Mouse (Mus musculus) small intestine, adult 2 months (tissue): ENCODE results near the gene Samsn1. TPM values are rescaled to one million over a fixed set of nuclear protein-coding genes. Genes with fewer than 3 reads are reported as not detected.

ENCODE experiments used
- H3K27ac ChIP-seq: fragments of 200-500 bp; 2 replicates; pipeline ENCODE4 v1.5.1; 2012; ENCODE audit warnings: low read depth, low read length, control low read depth, inconsistent platforms; ENCODE audit not compliant: insufficient read depth
- H3K27me3 ChIP-seq: fragments of 200-500 bp; 2 replicates; pipeline ENCODE4 v1.6.1; 2012; ENCODE audit warnings: mild to moderate bottlenecking, moderate library complexity, low read length, inconsistent platforms; ENCODE audit not compliant: control insufficient read depth, insufficient read depth
- H3K36me3 ChIP-seq: fragments of 200-500 bp; 2 replicates; pipeline ENCODE4 v1.6.1; 2012; ENCODE audit warnings: mild to moderate bottlenecking, low read length, control low read depth, inconsistent platforms; ENCODE audit not compliant: control insufficient read depth, insufficient read depth
- H3K4me1 ChIP-seq: fragments of 200-500 bp; 2 replicates; pipeline ENCODE4 v1.6.1; 2012; ENCODE audit warnings: low read length, inconsistent platforms, mixed read lengths; ENCODE audit not compliant: control insufficient read depth, insufficient read depth, insufficient read length
- H3K4me3 ChIP-seq: fragments of 200-500 bp; 2 replicates; pipeline ENCODE4 v1.5.1; 2012; ENCODE audit warnings: low read depth, mild to moderate bottlenecking, control low read depth, inconsistent platforms, low read length, moderate library complexity
- CTCF ChIP-seq: fragments of 200-500 bp; IDR thresholded peaks from 2 replicates; pipeline ENCODE4 v1.5.1; 2012; ENCODE audit warnings: low read depth, mild to moderate bottlenecking, control low read depth, inconsistent platforms, low read length, moderate library complexity, mixed read lengths; ENCODE audit not compliant: insufficient replicate concordance, insufficient read length; ENCODE audit errors: extremely low read depth
- POLR2A ChIP-seq: fragments of 200-500 bp; IDR thresholded peaks from 2 replicates; pipeline ENCODE4 v1.6.1; 2012; ENCODE audit warnings: low read depth, mild to moderate bottlenecking, control low read depth, inconsistent platforms, low read length, moderate library complexity
- WGBS: fragments of 180-500 bp; shearing (Covaris S2); methylation state at CpG from one replicate; pipeline ENCODE4 v1.1.7; 2018; 5-methylcytosine and 5-hydroxymethylcytosine counted together
- polyA plus RNA-seq: library from polyadenylated mRNA; depleted of rRNA; stranded (reverse); fragments of >200 nt; gene quantifications from 2 replicates; pipeline ENCODE4 v1.2.3, GENCODE M21; 2012; rRNA removed

The Samsn1 gene
- 0.56 and 0.89 TPM in 2 replicates for polyA plus RNA-seq

- Histone ChIP-seq H3K36me3 (no peaks in the 10 kb centered on the region), H3K27ac (no peak within 1 kb of the TSS), H3K4me3 (no peak within 1 kb of the TSS), H3K27me3 (no peaks in the 10 kb centered on the region), H3K4me1 (no peaks in the 10 kb centered on the region)
- 40% methylated on average over 7 of the region's 7 CpGs for WGBS
- TF ChIP-seq POLR2A (no peak), CTCF (no peak)
Measured at GRCm38 (mm10) chr16:76022181-76022580, at the start of gene Samsn1. Samsn1 (minus strand) TSS chr16:76022281.

DNA sequence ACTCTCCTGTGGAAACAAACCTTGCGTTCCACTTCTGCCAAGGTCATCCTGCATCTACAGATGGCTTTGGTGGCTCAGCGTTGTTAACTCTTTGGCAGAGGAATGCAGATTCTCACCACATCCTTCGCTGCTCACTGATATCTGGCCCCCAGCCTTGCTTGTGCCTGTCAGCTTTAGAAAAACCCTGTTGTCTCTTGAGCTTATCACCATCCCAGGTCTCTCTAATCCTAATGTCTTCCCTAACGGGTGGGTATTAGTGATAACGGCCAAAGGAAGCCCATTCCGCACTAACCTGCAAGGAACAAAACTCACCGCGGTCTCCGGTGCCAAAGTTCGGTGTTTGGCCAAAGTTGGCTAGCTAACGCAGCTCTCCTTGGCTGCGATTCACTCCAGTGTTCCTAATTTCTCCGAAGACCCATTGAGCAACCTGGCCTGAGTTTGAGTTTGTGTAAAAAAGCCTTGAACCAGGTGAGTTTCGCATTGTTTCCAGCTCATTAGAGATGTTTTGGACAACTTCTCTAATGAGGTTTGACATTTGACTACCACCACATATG is 44.1 kb upstream of the Samsn1 start:
- 92% methylated on average over 14 of the region's 14 CpGs for WGBS
- TF ChIP-seq POLR2A (no peak), CTCF (no peak)
- no peaks in the 10 kb centered on the region for H3K27me3 ChIP-seq
- no peaks in the 10 kb centered on the region for H3K36me3 ChIP-seq
- H3K4me1 ChIP-seq, result no peaks in the 10 kb centered on the region
- no peak overlapping the region for H3K27ac ChIP-seq
- no peak overlapping the region for H3K4me3 ChIP-seq

- TF ChIP-seq CTCF (no peak), POLR2A (no peak)
- no peak overlapping the region for H3K27ac ChIP-seq
- H3K36me3 ChIP-seq, result no peaks in the 10 kb centered on the region
- WGBS, result 91% methylated on average over 7 of the region's 7 CpGs
- H3K4me1 ChIP-seq, result no peaks in the 10 kb centered on the region
- no peak overlapping the region for H3K4me3 ChIP-seq
- no peaks in the 10 kb centered on the region for H3K27me3 ChIP-seq
Measured at GRCm38 (mm10) chr16:76054976-76055375, 32.9 kb upstream of the Samsn1 start.

GRCm38 (mm10) chr16:76054079-76054478 is 32.0 kb upstream of the Samsn1 start:
- no peak overlapping the region for H3K27ac ChIP-seq
- no peak overlapping the region for H3K4me3 ChIP-seq
- no peaks in the 10 kb centered on the region for H3K4me1 ChIP-seq
- WGBS, result 80% methylated on average over 4 of the region's 4 CpGs
- H3K27me3 ChIP-seq, result no peaks in the 10 kb centered on the region
- no peaks in the 10 kb centered on the region for H3K36me3 ChIP-seq
- TF ChIP-seq CTCF, result no peak
- TF ChIP-seq POLR2A, result no peak

DNA sequence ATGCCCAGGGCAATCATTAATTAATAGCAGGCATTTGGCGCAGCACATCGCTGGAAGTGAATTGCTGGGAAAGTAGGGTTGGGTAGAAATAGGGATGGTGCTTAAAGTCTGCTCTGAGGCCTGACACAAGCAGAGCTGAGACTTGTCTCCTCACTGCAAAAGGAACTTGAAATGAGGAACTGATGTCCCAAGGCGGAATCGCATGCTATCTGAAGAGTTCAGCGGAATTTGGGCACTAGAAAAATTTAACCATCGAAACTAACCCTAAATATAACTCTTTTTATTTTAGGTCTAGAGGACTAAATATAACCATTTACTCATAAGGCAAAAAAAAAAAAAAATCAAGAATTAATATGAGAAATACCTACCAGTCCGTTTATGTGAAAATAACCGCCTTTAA is 31.5 kb upstream of the Samsn1 start:
- 79% methylated on average over 8 of the region's 8 CpGs for WGBS
- H3K27ac ChIP-seq, result 0 out of 2 replicates have a peak overlapping the region, but pooled peaks have one; percentile 51
- no peak overlapping the region for H3K4me3 ChIP-seq
- TF ChIP-seq CTCF (no peak), POLR2A (no peak)
- no peaks in the 10 kb centered on the region for H3K27me3 ChIP-seq
- H3K36me3 ChIP-seq, result no peaks in the 10 kb centered on the region
- no peaks in the 10 kb centered on the region for H3K4me1 ChIP-seq

DNA sequence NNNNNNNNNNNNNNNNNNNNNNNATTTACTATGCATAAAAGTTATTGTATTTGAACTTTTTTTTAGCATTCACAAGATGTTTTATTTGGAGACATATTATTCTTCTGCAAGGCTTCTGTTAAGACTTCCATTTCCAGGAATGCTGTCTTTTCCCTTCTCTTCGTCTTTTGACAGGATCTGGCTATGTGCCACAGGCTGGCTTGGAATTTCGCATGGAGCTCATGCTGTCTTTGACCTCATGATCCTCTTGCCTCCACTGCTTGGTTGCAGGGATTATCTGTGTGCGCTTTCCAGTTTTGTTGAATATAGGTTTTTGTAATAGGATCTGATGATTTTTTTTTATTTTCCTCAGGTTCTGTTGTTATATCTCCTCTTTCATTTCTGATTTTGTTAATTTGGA is 25.0 kb upstream of the Samsn1 start:
- Histone ChIP-seq H3K4me3 (no peak overlapping the region), H3K27me3 (no peaks in the 10 kb centered on the region), H3K36me3 (no peaks in the 10 kb centered on the region), H3K27ac (no peak overlapping the region), H3K4me1 (no peaks in the 10 kb centered on the region)
- WGBS, result 75% methylated on average over 3 of the region's 3 CpGs
- TF ChIP-seq POLR2A (no peak), CTCF (no peak)

DNA sequence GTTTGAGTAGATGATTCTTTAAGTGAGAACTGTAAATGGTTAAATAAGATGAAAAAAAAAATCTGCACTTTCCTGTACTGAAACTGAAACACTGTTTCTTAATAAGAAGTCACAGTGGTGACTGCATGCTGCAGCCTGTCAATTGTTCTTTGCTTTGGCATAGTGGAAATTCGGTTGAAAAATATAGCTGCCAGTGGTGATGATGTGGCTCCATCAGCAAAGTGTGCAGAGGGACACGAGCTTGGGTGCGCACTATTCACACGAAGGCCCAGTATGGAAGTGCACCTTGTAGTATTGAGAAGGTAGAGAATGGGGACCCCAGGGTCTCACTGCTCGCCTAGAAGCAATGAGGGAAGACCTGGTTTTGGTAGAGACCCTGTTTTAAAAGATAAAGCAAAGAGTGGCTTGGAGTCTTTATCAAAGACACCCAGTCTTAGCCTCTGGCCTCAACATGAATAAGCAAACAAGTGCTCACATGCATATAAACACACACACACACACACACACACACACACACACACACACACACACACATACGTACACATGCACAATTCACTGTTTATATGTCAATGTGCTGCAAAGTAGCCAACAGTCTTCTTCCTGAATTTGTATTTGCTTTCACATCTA is 18.4 kb upstream of the Samsn1 start:
- H3K4me3 ChIP-seq, result no peak overlapping the region
- no peak for TF ChIP-seq POLR2A
- TF ChIP-seq CTCF, result no peak
- 81% methylated on average over 6 of the region's 6 CpGs for WGBS

More for the DNA sequence above, 18.4 kb upstream of the Samsn1 start:
- Histone ChIP-seq H3K27me3 (no peaks in the 10 kb centered on the region), H3K4me1 (no peaks in the 10 kb centered on the region), H3K36me3 (no peaks in the 10 kb centered on the region), H3K27ac (no peak overlapping the region)
